Mouse (Mus musculus) kidney, embryonic 14.5 days (tissue): ENCODE data around the gene Smarcd1. TPM values are rescaled to one million over a fixed set of nuclear protein-coding genes. Genes with fewer than 3 reads are reported as not detected.

Experiments
- ATAC-seq: fragments of 200-750 bp; cut with Nextera tagmentation; 2 replicates; pipeline ENCODE4 v1.8.0; 2017; ENCODE audit warnings: moderate number of reproducible peaks, mild to moderate bottlenecking, moderate TSS enrichment, moderate library complexity; ENCODE audit not compliant: low FRiP score, low TSS enrichment
- H3K27ac ChIP-seq: fragments of 300-500 bp; sonication (generic); 2 replicates; pipeline ENCODE4 v1.5.1; 2014; ENCODE audit warnings: low read depth, mild to moderate bottlenecking, low read length, moderate library complexity, mixed read lengths
- H3K27me3 ChIP-seq: fragments of 300-500 bp; sonication (generic); 2 replicates; pipeline ENCODE4 v1.6.1; 2014; ENCODE audit warnings: mild to moderate bottlenecking, low read length; ENCODE audit not compliant: control insufficient read depth, insufficient read depth
- H3K36me3 ChIP-seq: fragments of 300-500 bp; sonication (generic); 2 replicates; pipeline ENCODE4 v1.6.1; 2014; ENCODE audit warnings: low read length, mixed read lengths; ENCODE audit not compliant: control insufficient read depth, insufficient read depth
- H3K4me1 ChIP-seq: fragments of 300-500 bp; sonication (generic); 2 replicates; pipeline ENCODE4 v1.6.1; 2014; ENCODE audit warnings: low read length, mixed read lengths; ENCODE audit not compliant: control insufficient read depth, insufficient read depth
- H3K4me2 ChIP-seq: fragments of 300-500 bp; sonication (generic); replicated peaks from 2 replicates; pipeline ENCODE4 v1.6.1; 2014; ENCODE audit warnings: low read depth, mild to moderate bottlenecking, low read length
- H3K4me3 ChIP-seq: fragments of 300-500 bp; sonication (generic); 2 replicates; pipeline ENCODE4 v1.5.1; 2014; ENCODE audit warnings: mild to moderate bottlenecking, low read length
- H3K9ac ChIP-seq: fragments of 300-500 bp; sonication (generic); 2 replicates; pipeline ENCODE4 v1.6.1; 2014; ENCODE audit warnings: low read depth, mild to moderate bottlenecking, low read length, moderate library complexity
- H3K9me3 ChIP-seq: fragments of 300-500 bp; sonication (generic); 2 replicates; pipeline ENCODE4 v1.6.1; 2016; ENCODE audit warnings: low read length; ENCODE audit not compliant: control insufficient read depth
- WGBS: fragments of 180-500 bp; shearing (Covaris S2); extraction: QIAGEN DNeasy Blood & Tissue Kit; methylation state at CpG from one replicate; pipeline ENCODE4 v1.1.7; 2014; 5-methylcytosine and 5-hydroxymethylcytosine counted together
- polyA plus RNA-seq: library from polyadenylated mRNA; unstranded; fragments of >200 nt; fragmentation: Nextera tagmentation; extraction: Ambion mirVana; gene quantifications from 2 replicates; pipeline ENCODE4 v1.2.1, GENCODE M21; 2014

The Smarcd1 gene
- polyA plus RNA-seq, 1 experiment from 2014 or later = 74.2 TPM

DNA sequence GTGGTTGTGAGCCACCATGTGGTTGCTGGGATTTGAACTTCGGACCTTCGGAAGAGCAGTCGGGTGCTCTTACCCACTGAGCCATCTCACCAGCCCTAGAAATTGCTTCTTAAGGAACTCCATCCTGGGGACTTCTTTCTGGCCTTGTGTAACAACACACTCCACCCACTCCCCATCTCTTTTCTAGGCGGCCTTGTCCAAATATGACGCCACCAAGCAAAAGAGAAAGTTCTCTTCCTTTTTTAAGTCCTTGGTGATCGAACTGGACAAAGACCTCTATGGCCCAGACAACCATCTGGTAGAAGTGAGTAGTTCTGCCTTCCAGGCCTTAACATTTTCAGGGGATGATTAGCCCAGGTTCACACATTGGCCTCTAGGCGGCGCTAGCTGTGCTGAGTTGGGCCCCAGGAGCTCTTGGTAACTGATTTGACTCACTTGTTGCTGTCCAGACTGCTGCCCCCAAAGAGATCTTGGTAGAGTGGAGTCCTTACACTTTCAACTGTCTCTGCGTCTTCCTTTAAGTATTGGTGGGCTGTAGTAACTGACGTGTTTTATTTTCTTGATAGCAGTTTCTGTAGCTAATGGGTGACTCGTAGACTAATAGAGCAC is 3.6 kb downstream of the Smarcd1 start, which contains the start of gene Gm17349:
Gene Gm17349 (minus strand): TSS at position 51 of the 609 bp plus-strand sequence.
- 69% methylated on average over 11 of the region's 11 CpGs for WGBS
- H3K4me2 ChIP-seq = no peak within 1 kb of the TSS; the same call in 1 of the 2 replicates

DNA sequence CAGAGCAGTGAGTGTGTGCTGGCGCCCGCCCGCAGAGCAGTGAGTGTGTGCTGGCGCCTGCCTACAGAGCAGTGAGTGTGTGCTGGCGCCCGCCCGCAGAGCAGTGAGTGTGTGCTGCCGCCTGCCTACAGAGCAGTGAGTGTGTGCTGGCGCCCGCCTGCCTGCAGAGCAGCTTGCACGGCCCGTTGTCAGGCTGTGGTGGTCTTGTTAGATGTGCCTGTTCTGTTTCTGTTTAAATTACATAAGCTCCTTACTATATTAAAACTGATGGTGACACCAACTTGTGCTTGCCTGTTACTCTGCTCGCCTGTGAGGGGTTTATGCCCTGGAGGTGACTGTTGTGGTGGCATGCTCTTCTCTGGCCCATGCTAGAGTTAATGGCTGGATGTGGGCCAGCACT is 6.2 kb downstream of the Smarcd1 start:
- Histone ChIP-seq H3K36me3 (peaks cover 92% of the 10 kb centered on the region), H3K4me1 (peaks cover 1% of the 10 kb centered on the region; the same call in 1 of the 2 replicates), H3K9me3 (no peaks in the 10 kb centered on the region), H3K4me2 (no peak overlapping the region), H3K9ac (no peak overlapping the region), H3K27ac (no peak overlapping the region), H3K27me3 (no peaks in the 10 kb centered on the region), H3K4me3 (no peak overlapping the region)
- 96% methylated on average over 13 of the region's 13 CpGs for WGBS
- ATAC-seq = no peak

More for the DNA sequence above, 3.6 kb downstream of the Smarcd1 start, which contains the start of gene Gm17349:
- no peaks in the 10 kb centered on the region for H3K9me3 ChIP-seq
- ATAC-seq = no peak
- peaks cover 66% of the 10 kb centered on the region for H3K36me3 ChIP-seq
- H3K27ac ChIP-seq = 0 out of 2 replicates have a peak within 1 kb of the TSS, but pooled peaks have one; percentile 55
- peaks cover 6% of the 10 kb centered on the region; the same call in 1 of the 2 replicates for H3K4me1 ChIP-seq
- H3K27me3 ChIP-seq = no peaks in the 10 kb centered on the region
- no peak within 1 kb of the TSS for H3K4me3 ChIP-seq
- 0 out of 2 replicates have a peak within 1 kb of the TSS, but pooled peaks have one; percentile 2 for H3K9ac ChIP-seq

DNA sequence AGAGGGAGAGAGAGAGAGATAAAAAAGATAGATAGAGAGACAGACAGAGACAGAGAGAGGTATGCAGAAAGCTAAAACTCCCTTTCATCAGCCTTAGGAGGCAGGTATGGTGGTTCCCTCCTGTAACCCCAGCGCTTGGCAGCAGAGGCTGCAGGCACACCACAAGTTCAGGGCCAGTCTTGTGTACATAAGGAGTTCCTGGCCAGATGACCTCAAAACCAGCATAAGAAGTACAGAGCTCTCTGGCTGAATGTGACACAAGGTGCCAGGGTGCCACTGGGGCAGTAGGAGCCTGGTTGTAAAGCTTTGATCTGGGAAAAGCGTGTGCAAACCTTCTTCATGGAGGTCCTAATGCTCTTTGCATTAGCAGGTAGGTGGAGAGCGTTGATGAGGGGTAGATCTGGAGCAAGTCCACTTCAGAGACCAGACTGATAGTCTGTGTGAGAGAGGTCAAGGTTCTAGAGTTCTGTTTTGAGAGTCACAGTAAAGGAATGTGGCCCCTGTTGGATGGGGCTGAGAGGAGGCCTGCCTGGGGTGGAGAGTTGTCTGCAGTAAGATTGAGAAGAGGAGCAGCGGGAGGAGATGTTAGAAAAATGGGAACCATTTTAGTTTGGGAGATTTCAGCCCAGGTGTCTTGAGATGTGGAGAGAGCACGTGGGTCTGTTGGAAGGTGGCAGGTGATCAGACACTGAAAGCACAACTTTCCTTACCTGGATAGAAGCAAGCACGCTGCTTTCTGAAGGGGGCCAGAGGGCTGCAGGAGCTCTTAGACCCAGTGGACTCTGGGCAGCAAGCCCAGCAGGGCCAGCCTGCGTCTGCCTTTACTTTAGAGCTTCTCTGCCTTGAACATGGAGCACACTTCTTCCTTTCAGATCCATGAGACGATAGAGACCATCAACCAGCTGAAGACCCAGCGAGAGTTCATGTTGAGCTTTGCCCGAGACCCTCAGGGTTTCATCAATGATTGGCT is 8.6 kb downstream of the Smarcd1 start:
- Histone ChIP-seq H3K27ac (no peak overlapping the region), H3K4me2 (no peak overlapping the region), H3K27me3 (no peaks in the 10 kb centered on the region), H3K36me3 (peaks cover 90% of the 10 kb centered on the region), H3K4me1 (peaks cover 2% of the 10 kb centered on the region), H3K9me3 (no peaks in the 10 kb centered on the region), H3K9ac (no peak overlapping the region), H3K4me3 (no peak overlapping the region)
- ATAC-seq = no peak
- 92% methylated on average over 10 of the region's 10 CpGs for WGBS

DNA sequence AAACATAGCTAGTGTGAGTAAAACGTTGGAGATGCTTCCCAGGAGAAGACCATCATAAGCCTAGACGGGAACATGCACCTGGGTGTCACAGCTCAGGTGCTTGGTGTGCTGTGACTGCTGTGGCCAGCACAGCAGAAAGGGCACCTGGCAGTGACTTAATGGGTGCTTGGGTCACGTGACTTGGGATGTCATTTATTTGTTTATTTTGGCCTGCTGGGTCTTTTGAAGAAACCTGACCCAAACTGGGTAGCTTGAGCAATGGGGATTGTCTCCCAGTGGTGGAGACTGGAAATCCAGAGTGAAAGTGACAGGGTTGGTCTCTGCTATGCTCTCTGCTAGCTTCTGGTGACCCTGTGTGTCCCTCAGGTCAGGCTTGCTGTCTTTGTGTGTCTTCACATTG is 9.6 kb downstream of the Smarcd1 start:
- no peak overlapping the region for H3K4me2 ChIP-seq
- H3K27me3 ChIP-seq = no peaks in the 10 kb centered on the region
- WGBS = 51% methylated on average over 3 of the region's 3 CpGs
- H3K9me3 ChIP-seq = no peaks in the 10 kb centered on the region
- no peak for ATAC-seq
- no peak overlapping the region for H3K4me3 ChIP-seq
- no peak overlapping the region for H3K9ac ChIP-seq
- peaks cover 11% of the 10 kb centered on the region for H3K4me1 ChIP-seq
- no peak overlapping the region for H3K27ac ChIP-seq
- H3K36me3 ChIP-seq = peaks cover 83% of the 10 kb centered on the region

DNA sequence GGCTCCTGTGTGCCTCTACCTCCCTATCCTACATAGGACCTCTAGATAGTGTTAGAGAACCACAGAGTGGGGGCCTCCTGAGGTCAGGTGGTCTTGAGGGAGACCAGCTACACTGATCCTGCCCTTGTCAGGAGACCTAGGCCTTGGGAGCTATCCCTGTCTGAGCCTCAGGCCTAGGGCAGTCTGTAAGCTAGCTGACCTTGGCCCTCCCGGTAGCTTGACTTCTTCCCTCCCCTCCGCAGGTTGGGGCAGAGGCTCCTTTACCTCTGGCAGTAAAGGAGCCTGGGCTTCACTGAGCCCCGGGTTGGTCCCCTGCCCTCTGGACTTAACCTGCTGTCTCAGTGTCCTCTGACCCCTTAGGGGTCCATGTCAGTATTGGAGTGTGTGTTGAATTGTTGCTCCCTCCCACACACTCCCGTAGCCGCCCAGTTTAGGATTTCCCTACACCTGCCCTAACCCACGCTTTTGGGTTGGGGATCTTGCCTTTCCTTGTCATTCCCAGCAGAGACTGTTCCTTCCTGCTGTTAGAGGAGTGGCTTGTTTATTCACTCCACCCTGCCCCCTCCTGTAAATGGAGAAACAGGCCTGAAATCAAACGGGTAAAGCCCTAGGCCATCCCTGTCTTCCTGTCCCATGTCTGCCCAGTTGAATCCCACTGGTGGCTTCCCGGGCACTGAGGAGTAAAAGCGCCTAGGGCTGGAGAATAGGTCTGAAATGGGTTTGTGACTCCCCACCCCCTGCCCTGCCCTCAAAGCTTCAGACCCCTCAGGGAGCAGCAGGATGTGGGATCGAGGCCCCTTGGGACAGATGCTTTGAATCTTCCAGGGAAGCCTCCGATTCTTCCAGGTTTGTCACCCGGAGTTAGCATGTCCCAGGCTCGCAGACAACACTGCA is 11.0 kb downstream of the Smarcd1 start:
- H3K4me2 ChIP-seq = no peak overlapping the region
- WGBS = 55% methylated on average over 13 of the region's 13 CpGs
- peaks cover 69% of the 10 kb centered on the region for H3K36me3 ChIP-seq
- no peaks in the 10 kb centered on the region for H3K9me3 ChIP-seq
- H3K4me1 ChIP-seq = peaks cover 18% of the 10 kb centered on the region
- no peaks in the 10 kb centered on the region for H3K27me3 ChIP-seq
- no peak overlapping the region for H3K27ac ChIP-seq
- H3K4me3 ChIP-seq = no peak overlapping the region
- no peak overlapping the region for H3K9ac ChIP-seq
- no peak for ATAC-seq

DNA sequence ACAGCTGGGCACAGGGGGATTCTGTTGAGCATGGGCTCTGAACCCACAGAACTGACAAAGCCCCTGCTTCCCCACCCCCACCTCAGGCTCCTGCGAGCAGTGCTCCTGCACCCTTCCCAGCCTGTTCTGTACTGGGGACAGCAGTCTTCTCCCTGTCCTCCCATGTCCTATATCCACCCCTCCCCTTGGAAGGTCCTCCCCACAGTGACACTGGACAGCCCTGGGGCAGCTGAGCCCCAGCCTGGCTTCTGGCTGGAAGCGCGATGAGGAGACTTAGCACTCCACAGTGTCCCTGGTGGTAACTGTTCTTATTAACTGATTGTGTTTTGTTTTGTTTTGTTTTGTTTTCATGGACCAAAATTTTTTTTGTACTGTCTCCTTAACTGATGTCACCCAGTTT is 11.6 kb downstream of the Smarcd1 start:
- H3K9me3 ChIP-seq = no peaks in the 10 kb centered on the region
- no peaks in the 10 kb centered on the region for H3K27me3 ChIP-seq
- no peak overlapping the region for H3K27ac ChIP-seq
- H3K4me2 ChIP-seq = no peak overlapping the region
- no peak overlapping the region for H3K9ac ChIP-seq
- no peak overlapping the region for H3K4me3 ChIP-seq
- no peak for ATAC-seq
- peaks cover 63% of the 10 kb centered on the region for H3K36me3 ChIP-seq
- WGBS = 83% methylated on average over 3 of the region's 3 CpGs
- peaks cover 22% of the 10 kb centered on the region for H3K4me1 ChIP-seq

DNA sequence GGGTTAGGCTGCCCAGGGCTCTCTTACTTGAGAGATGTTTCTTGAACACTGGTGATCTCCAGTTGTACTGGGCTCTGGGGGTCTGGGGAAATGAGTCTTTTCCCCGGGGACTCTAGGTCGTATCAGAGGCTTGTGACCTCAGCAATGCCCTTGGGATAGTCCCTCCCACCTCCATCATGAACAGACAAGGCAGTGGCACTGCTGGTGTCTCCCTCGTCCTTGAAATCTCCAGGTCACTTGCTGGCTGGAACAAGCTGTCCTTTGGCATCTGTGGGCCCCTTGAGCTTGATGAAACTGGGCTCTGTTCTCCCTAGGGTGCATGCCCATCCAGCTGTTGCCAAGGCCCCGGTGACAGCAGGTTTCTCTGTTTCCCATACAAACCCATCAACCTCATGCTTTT is 12.3 kb downstream of the Smarcd1 start:
- no peaks in the 10 kb centered on the region for H3K27me3 ChIP-seq
- H3K4me1 ChIP-seq = peaks cover 22% of the 10 kb centered on the region
- H3K9me3 ChIP-seq = no peaks in the 10 kb centered on the region
- no peak overlapping the region for H3K4me2 ChIP-seq
- 67% methylated on average over 4 of the region's 4 CpGs for WGBS
- no peak overlapping the region for H3K27ac ChIP-seq
- no peak overlapping the region for H3K4me3 ChIP-seq
- H3K9ac ChIP-seq = no peak overlapping the region
- H3K36me3 ChIP-seq = peaks cover 56% of the 10 kb centered on the region
- ATAC-seq = no peak

DNA sequence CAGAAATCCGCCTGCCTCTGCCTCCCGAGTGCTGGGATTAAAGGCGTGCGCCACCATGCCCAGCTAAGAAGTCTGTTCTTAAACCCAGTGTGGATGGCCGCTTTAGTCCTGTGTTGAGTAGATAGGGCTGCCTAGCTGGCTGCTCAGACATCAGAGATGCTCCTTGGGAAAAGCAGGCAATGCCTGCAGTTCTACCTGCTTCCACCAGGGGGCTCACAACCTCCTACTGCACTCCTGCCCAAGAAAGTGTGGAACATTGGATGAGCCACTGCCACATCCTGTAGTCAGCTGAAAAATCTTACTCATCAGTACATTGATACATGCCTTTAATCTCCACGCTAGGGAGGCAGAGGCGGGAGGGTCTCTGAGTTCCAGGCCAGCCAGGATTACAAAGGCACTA is 12.9 kb downstream of the Smarcd1 start:
- ATAC-seq = 0 out of 2 replicates have a peak, but pooled peaks have one; percentile 16
- H3K36me3 ChIP-seq = peaks cover 50% of the 10 kb centered on the region
- H3K27ac ChIP-seq = no peak overlapping the region
- no peak overlapping the region for H3K4me2 ChIP-seq
- no peak overlapping the region for H3K9ac ChIP-seq
- no peaks in the 10 kb centered on the region for H3K27me3 ChIP-seq
- H3K9me3 ChIP-seq = no peaks in the 10 kb centered on the region
- peaks cover 22% of the 10 kb centered on the region for H3K4me1 ChIP-seq
- WGBS = 56% methylated on average over 7 of the region's 7 CpGs
- H3K4me3 ChIP-seq = no peak overlapping the region
